Mouse (Mus musculus): ENCODE measurements at regions not wholly inside any gene's neighbourhood (a gene's known extent, or its start where the extent isn't known, plus 50 kb on each side); places are given as distances from the start of the nearest gene placed in this dataset.
"Not testable (repeated sequence)": the region's sequence is repeated elsewhere in the genome, so short reads cannot be mapped to it uniquely, and the experiment has no call there.

- Histone ChIP-seq H3K4me3 (no peak overlapping the region), H3K27me3 (no peaks in the 10 kb centered on the region), H3K4me2 (no peak overlapping the region), H3K36me3 (no peaks in the 10 kb centered on the region), H3K4me1 (peaks cover 3% of the 10 kb centered on the region; the same call in 1 of the 2 replicates), H3K9me3 (no peaks in the 10 kb centered on the region), H3K27ac (no peak overlapping the region), H3K9ac (no peak overlapping the region)
- WGBS: 23% methylated on average over 1 of the region's 1 CpGs
- no peak for ATAC-seq (ENCODE audit: insufficient number of reproducible peaks, low FRiP score, low TSS enrichment, low read depth)
Measured at GRCm38 (mm10) chr8:37129670-37130069, 136.3 kb downstream of the AI429214 start.

- H3K36me3 ChIP-seq: no peaks in the 10 kb centered on the region
- peaks cover 3% of the 10 kb centered on the region; the same call in 1 of the 2 replicates for H3K4me1 ChIP-seq
- ATAC-seq (ENCODE audit: insufficient number of reproducible peaks, low FRiP score, low TSS enrichment, low read depth): no peak
- WGBS: 8% methylated on average over 4 of the region's 4 CpGs
- no peak overlapping the region for H3K9ac ChIP-seq
- no peak overlapping the region for H3K27ac ChIP-seq
- no peak overlapping the region for H3K4me3 ChIP-seq
- no peaks in the 10 kb centered on the region for H3K9me3 ChIP-seq
- no peaks in the 10 kb centered on the region for H3K27me3 ChIP-seq
- H3K4me2 ChIP-seq: no peak overlapping the region
Measured at GRCm38 (mm10) chr8:37131988-37132387, 138.6 kb downstream of the AI429214 start.

GRCm38 (mm10) chr8:37134192-37134964 lies 141.0 kb downstream of the AI429214 start:
- ATAC-seq (ENCODE audit: insufficient number of reproducible peaks, low FRiP score, low TSS enrichment, low read depth): no peak
- H3K4me1 ChIP-seq: peaks cover 3% of the 10 kb centered on the region; the same call in 1 of the 2 replicates
- no peak overlapping the region for H3K9ac ChIP-seq
- no peak overlapping the region for H3K4me3 ChIP-seq
- no peaks in the 10 kb centered on the region for H3K36me3 ChIP-seq
- H3K9me3 ChIP-seq: no peaks in the 10 kb centered on the region
- WGBS: 68% methylated on average over 8 of the region's 8 CpGs
- H3K27me3 ChIP-seq: no peaks in the 10 kb centered on the region
- H3K27ac ChIP-seq: no peak overlapping the region
- no peak overlapping the region for H3K4me2 ChIP-seq

- WGBS: 48% methylated on average over 1 of the region's 1 CpGs
- no peak for ATAC-seq (ENCODE audit: insufficient number of reproducible peaks, low FRiP score, low TSS enrichment, low read depth)
Measured at GRCm38 (mm10) chr8:37150286-37150685, 156.9 kb downstream of the AI429214 start.

GRCm38 (mm10) chr8:37154361-37154760 lies 161.0 kb downstream of the AI429214 start:
- no peaks in the 10 kb centered on the region for H3K27me3 ChIP-seq
- no peaks in the 10 kb centered on the region for H3K36me3 ChIP-seq
- H3K27ac ChIP-seq: no peak overlapping the region
- H3K4me2 ChIP-seq: no peak overlapping the region
- H3K4me1 ChIP-seq: no peaks in the 10 kb centered on the region
- H3K9me3 ChIP-seq: no peaks in the 10 kb centered on the region
- 83% methylated on average over 7 of the region's 7 CpGs for WGBS
- H3K9ac ChIP-seq: no peak overlapping the region
- no peak overlapping the region for H3K4me3 ChIP-seq
- no peak for ATAC-seq (ENCODE audit: insufficient number of reproducible peaks, low FRiP score, low TSS enrichment, low read depth)

More at GRCm38 (mm10) chr8:37150286-37150685, 156.9 kb downstream of the AI429214 start:
- no peaks in the 10 kb centered on the region for H3K9me3 ChIP-seq
- no peaks in the 10 kb centered on the region for H3K4me1 ChIP-seq
- no peaks in the 10 kb centered on the region for H3K27me3 ChIP-seq
- no peak overlapping the region for H3K9ac ChIP-seq
- H3K36me3 ChIP-seq: no peaks in the 10 kb centered on the region
- H3K27ac ChIP-seq: no peak overlapping the region
- no peak overlapping the region for H3K4me3 ChIP-seq
- no peak overlapping the region for H3K4me2 ChIP-seq

GRCm38 (mm10) chr8:37154946-37155345 lies 161.5 kb downstream of the AI429214 start:
- Histone ChIP-seq H3K4me3 (no peak overlapping the region), H3K9ac (no peak overlapping the region), H3K36me3 (no peaks in the 10 kb centered on the region), H3K27me3 (no peaks in the 10 kb centered on the region), H3K4me1 (no peaks in the 10 kb centered on the region), H3K4me2 (no peak overlapping the region), H3K27ac (no peak overlapping the region), H3K9me3 (no peaks in the 10 kb centered on the region)
- 76% methylated on average over 8 of the region's 8 CpGs for WGBS
- no peak for ATAC-seq (ENCODE audit: insufficient number of reproducible peaks, low FRiP score, low TSS enrichment, low read depth)

- Histone ChIP-seq H3K9ac (no peak overlapping the region), H3K9me3 (no peaks in the 10 kb centered on the region), H3K4me1 (no peaks in the 10 kb centered on the region), H3K27ac (no peak overlapping the region), H3K4me3 (no peak overlapping the region), H3K27me3 (no peaks in the 10 kb centered on the region), H3K36me3 (no peaks in the 10 kb centered on the region), H3K4me2 (no peak overlapping the region)
- 6% methylated on average over 9 of the region's 9 CpGs for WGBS
- no peak for ATAC-seq (ENCODE audit: insufficient number of reproducible peaks, low FRiP score, low TSS enrichment, low read depth)
Measured at GRCm38 (mm10) chr8:37159481-37159880, 166.1 kb downstream of the AI429214 start.

GRCm38 (mm10) chr8:37196859-37197258 lies 203.5 kb downstream of the AI429214 start:
- 89% methylated on average over 1 of the region's 1 CpGs for WGBS
- Histone ChIP-seq H3K27me3 (no peaks in the 10 kb centered on the region), H3K4me2 (no peak overlapping the region), H3K4me3 (no peak overlapping the region), H3K36me3 (no peaks in the 10 kb centered on the region), H3K9ac (no peak overlapping the region), H3K4me1 (no peaks in the 10 kb centered on the region), H3K27ac (no peak overlapping the region), H3K9me3 (no peaks in the 10 kb centered on the region)
- no peak for ATAC-seq (ENCODE audit: insufficient number of reproducible peaks, low FRiP score, low TSS enrichment, low read depth)

- H3K27ac ChIP-seq: no peak overlapping the region
- H3K9me3 ChIP-seq: no peaks in the 10 kb centered on the region
- H3K4me1 ChIP-seq: no peaks in the 10 kb centered on the region
- no peak overlapping the region for H3K4me3 ChIP-seq
- H3K9ac ChIP-seq: no peak overlapping the region
- 72% methylated on average over 4 of the region's 4 CpGs for WGBS
- no peak for ATAC-seq (ENCODE audit: insufficient number of reproducible peaks, low FRiP score, low TSS enrichment, low read depth)
- H3K36me3 ChIP-seq: no peaks in the 10 kb centered on the region
- no peak overlapping the region for H3K4me2 ChIP-seq
- no peaks in the 10 kb centered on the region for H3K27me3 ChIP-seq
Measured at GRCm38 (mm10) chr8:37215894-37216293, 222.5 kb downstream of the AI429214 start.

- Histone ChIP-seq H3K4me3 (no peak overlapping the region), H3K27me3 (no peaks in the 10 kb centered on the region), H3K36me3 (no peaks in the 10 kb centered on the region), H3K9me3 (no peaks in the 10 kb centered on the region), H3K4me2 (no peak overlapping the region), H3K4me1 (no peaks in the 10 kb centered on the region), H3K9ac (no peak overlapping the region), H3K27ac (no peak overlapping the region)
- no peak for ATAC-seq (ENCODE audit: insufficient number of reproducible peaks, low FRiP score, low TSS enrichment, low read depth)
- WGBS: 60% methylated on average over 2 of the region's 2 CpGs
Measured at GRCm38 (mm10) chr8:37227091-37227490, 233.7 kb downstream of the AI429214 start.

- no peak overlapping the region for H3K4me2 ChIP-seq
- ATAC-seq (ENCODE audit: insufficient number of reproducible peaks, low FRiP score, low TSS enrichment, low read depth): no peak
- no peaks in the 10 kb centered on the region for H3K9me3 ChIP-seq
- H3K4me3 ChIP-seq: no peak overlapping the region
- no peaks in the 10 kb centered on the region for H3K4me1 ChIP-seq
- H3K9ac ChIP-seq: no peak overlapping the region
- H3K36me3 ChIP-seq: no peaks in the 10 kb centered on the region
- 73% methylated on average over 2 of the region's 2 CpGs for WGBS
- H3K27me3 ChIP-seq: no peaks in the 10 kb centered on the region
- no peak overlapping the region for H3K27ac ChIP-seq
Measured at GRCm38 (mm10) chr8:37237306-37237705, 243.9 kb downstream of the AI429214 start.

- Histone ChIP-seq H3K4me3 (no peak overlapping the region), H3K4me1 (no peaks in the 10 kb centered on the region), H3K9ac (no peak overlapping the region), H3K27me3 (no peaks in the 10 kb centered on the region), H3K4me2 (no peak overlapping the region), H3K9me3 (no peaks in the 10 kb centered on the region), H3K27ac (no peak overlapping the region), H3K36me3 (no peaks in the 10 kb centered on the region)
- no peak for ATAC-seq (ENCODE audit: insufficient number of reproducible peaks, low FRiP score, low TSS enrichment, low read depth)
Measured at GRCm38 (mm10) chr8:37239354-37239753, 245.9 kb downstream of the AI429214 start.

- not testable (repeated sequence) for H3K36me3 ChIP-seq; H3K27me3 ChIP-seq; H3K4me1 ChIP-seq; H3K9me3 ChIP-seq; H3K27ac ChIP-seq; H3K9ac ChIP-seq; ATAC-seq (ENCODE audit: insufficient number of reproducible peaks, low FRiP score, low TSS enrichment, low read depth); H3K4me2 ChIP-seq; H3K4me3 ChIP-seq
- 46% methylated on average over 7 of the region's 7 CpGs for WGBS
Measured at GRCm38 (mm10) chr8:37251234-37251633, 257.8 kb downstream of the AI429214 start.

Measured in limb, embryonic 15.5 days (tissue).